Mouse (Mus musculus) CH12.LX (cell line): Measurements from ENCODE around the gene Fhit. TPM values are rescaled to one million over a fixed set of nuclear protein-coding genes. Genes with fewer than 3 reads are reported as not detected.

Experiments used
- DNase-seq: peaks from one replicate; pipeline ENCODE4 v3.0.0-alpha.2; 2013; ENCODE audit errors: extremely low read depth
- H3K27ac ChIP-seq: 2 replicates; pipeline ENCODE4 v1.5.1; 2012; ENCODE audit warnings: low read depth, mild to moderate bottlenecking, control low read depth, moderate library complexity; ENCODE audit not compliant: insufficient read depth
- H3K27me3 ChIP-seq: replicated peaks from 2 replicates; pipeline ENCODE3; 2012; ENCODE audit warnings: inconsistent platforms
- H3K36me3 ChIP-seq, 2 experiments: replicated peaks in 1 of 2; 2 replicates each; pipeline versions ENCODE3 to v1.6.1; 2012; ENCODE audit warnings: inconsistent platforms in 1 of 2, low read length in 1 of 2, mild to moderate bottlenecking in 1 of 2, mixed read lengths in 1 of 2, moderate library complexity in 1 of 2; ENCODE audit not compliant: control insufficient read depth in 1 of 2, insufficient read depth in 1 of 2
- H3K4me1 ChIP-seq, 2 experiments: 2 replicates each; pipeline ENCODE4 v1.6.1; 2012; ENCODE audit warnings: inconsistent platforms in 1 of 2, moderate library complexity in 1 of 2; ENCODE audit not compliant: insufficient read depth in 2 of 2, control insufficient read depth in 1 of 2
- H3K4me2 ChIP-seq: 2 replicates; pipeline ENCODE4 v1.6.1; 2012; ENCODE audit warnings: low read depth, mild to moderate bottlenecking, control low read depth; ENCODE audit not compliant: poor library complexity, insufficient read depth, severe bottlenecking
- H3K4me3 ChIP-seq, 3 experiments: fragments of 150-350 bp in 1 of 3; sonication (generic) in 1 of 3; replicated peaks in 1 of 3; 2 replicates each; pipeline versions ENCODE3 to v1.5.1; 2011 to 2012; ENCODE audit warnings: low read depth in 2 of 3, low read length in 2 of 3, mild to moderate bottlenecking in 2 of 3, moderate library complexity in 2 of 3, control low read depth in 1 of 3, improper control_type of control experiment in 1 of 3, inconsistent platforms in 1 of 3, mixed read lengths in 1 of 3; ENCODE audit not compliant: poor library complexity in 1 of 3
- H3K79me2 ChIP-seq: replicated peaks from 2 replicates; pipeline ENCODE4 v1.6.1; 2012; ENCODE audit warnings: mild to moderate bottlenecking, moderate library complexity; ENCODE audit not compliant: control insufficient read depth, poor library complexity, insufficient read depth, severe bottlenecking; ENCODE audit errors: extremely low read depth
- H3K9ac ChIP-seq: 2 replicates; pipeline ENCODE4 v1.6.1; 2012; ENCODE audit warnings: low read depth, mild to moderate bottlenecking, control low read depth, moderate library complexity; ENCODE audit not compliant: insufficient read depth
- H3K9me3 ChIP-seq: replicated peaks from 2 replicates; pipeline ENCODE3; 2012; ENCODE audit warnings: low read length, inconsistent platforms, mixed read lengths
- E2F4 ChIP-seq: IDR thresholded peaks from 2 replicates; pipeline ENCODE4 v1.6.1; 2011; ENCODE audit warnings: low read depth, low read length, improper control_type of control experiment; ENCODE audit not compliant: insufficient replicate concordance
- ETS1 ChIP-seq: conservative IDR thresholded peaks from 2 replicates; pipeline ENCODE4 v1.6.1; 2012; ENCODE audit warnings: low read depth, mild to moderate bottlenecking, inconsistent platforms, low read length, improper control_type of control experiment, moderate library complexity
- GABPA ChIP-seq: IDR thresholded peaks from 2 replicates; pipeline ENCODE4 v1.6.1; 2012; ENCODE audit warnings: low read depth, low read length, improper control_type of control experiment, inconsistent platforms; ENCODE audit not compliant: insufficient replicate concordance
- JUN ChIP-seq: IDR thresholded peaks from 2 replicates; pipeline ENCODE4 v1.6.1; 2011; ENCODE audit warnings: low read depth, mild to moderate bottlenecking, low read length, improper control_type of control experiment, moderate library complexity; ENCODE audit not compliant: insufficient read depth
- MAFK ChIP-seq: IDR thresholded peaks from 2 replicates; pipeline ENCODE4 v1.6.1; 2011; ENCODE audit warnings: low read length, improper control_type of control experiment; ENCODE audit not compliant: insufficient replicate concordance
- NRF1 ChIP-seq: IDR thresholded peaks from 2 replicates; pipeline ENCODE4 v1.6.1; 2014; ENCODE audit warnings: low read depth, mild to moderate bottlenecking, inconsistent platforms, low read length, improper control_type of control experiment, moderate library complexity
- POLR2A ChIP-seq: IDR thresholded peaks from 2 replicates; pipeline ENCODE4 v1.6.1; 2011; ENCODE audit warnings: low read depth, mild to moderate bottlenecking, improper control_type of control experiment, low read length
- POLR2AphosphoS2 ChIP-seq: IDR thresholded peaks from 2 replicates; pipeline ENCODE4 v1.6.1; 2011; ENCODE audit warnings: low read depth, low read length, improper control_type of control experiment
- RAD21 ChIP-seq: IDR thresholded peaks from 2 replicates; pipeline ENCODE4 v1.6.1; 2011; ENCODE audit warnings: low read depth, mild to moderate bottlenecking, low read length, improper control_type of control experiment, moderate library complexity
- RCOR1 ChIP-seq: conservative IDR thresholded peaks from 2 replicates; pipeline ENCODE4 v1.6.1; 2012; ENCODE audit warnings: low read depth, mild to moderate bottlenecking, inconsistent platforms, low read length, improper control_type of control experiment
- SIN3A ChIP-seq: IDR thresholded peaks from 2 replicates; pipeline ENCODE4 v1.6.1; 2012; ENCODE audit warnings: low read length, improper control_type of control experiment, inconsistent platforms
- SMC3 ChIP-seq: IDR thresholded peaks from 2 replicates; pipeline ENCODE4 v1.6.1; 2011; ENCODE audit warnings: low read depth, low read length, improper control_type of control experiment
- TCF12 ChIP-seq: IDR thresholded peaks from 2 replicates; pipeline ENCODE4 v1.6.1; 2014; ENCODE audit warnings: low read depth, mild to moderate bottlenecking, inconsistent platforms, low read length, improper control_type of control experiment
- UBTF ChIP-seq: IDR thresholded peaks from 2 replicates; pipeline ENCODE4 v1.6.1; 2012; ENCODE audit warnings: low read depth, mild to moderate bottlenecking, inconsistent platforms, low read length, improper control_type of control experiment, moderate library complexity
- USF1 ChIP-seq: IDR thresholded peaks from 2 replicates; pipeline ENCODE4 v1.6.1; 2014; ENCODE audit warnings: low read depth, mild to moderate bottlenecking, inconsistent platforms, low read length, improper control_type of control experiment
- USF2 ChIP-seq: conservative IDR thresholded peaks from 2 replicates; pipeline ENCODE4 v1.6.1; 2011; ENCODE audit warnings: low read depth, low read length, improper control_type of control experiment
- ZC3H11A ChIP-seq: IDR thresholded peaks from 2 replicates; pipeline ENCODE4 v1.6.1; 2012; ENCODE audit warnings: low read depth, mild to moderate bottlenecking, inconsistent platforms, low read length, improper control_type of control experiment
- ZMIZ1 ChIP-seq: IDR thresholded peaks from 2 replicates; pipeline ENCODE4 v1.6.1; 2012; ENCODE audit warnings: low read depth, mild to moderate bottlenecking, inconsistent platforms, low read length, improper control_type of control experiment
- dilution Hi-C: fragments of 300-500 bp; cut with MboI; formaldehyde crosslinking; loops from 2 replicates; pipeline ENCODE4 v1.14.3; 2020; ENCODE audit warnings: low sequenced_read_pairs; ENCODE audit not compliant: extremely low pct_unique_long_range_greater_than_20kb, extremely low pct_ligation_motif_present
- in situ Hi-C: fragments of 300-500 bp; cut with MboI; formaldehyde crosslinking; loops from 3 replicates; pipeline ENCODE4 v1.14.3; 2019; ENCODE audit warnings: low sequenced_read_pairs, low pct_ligation_motif_present, low pct_unique_long_range_greater_than_20kb, mixed read lengths
- polyA plus RNA-seq: library from polyadenylated mRNA; unstranded; fragments of >175 nt; gene quantifications from 2 replicates; pipeline ENCODE4 v1.2.1, GENCODE M21; 2012; ENCODE audit warnings: low read depth; ENCODE audit not compliant: insufficient read length
- total RNA-seq, 2 experiments: library from RNA; depleted of rRNA; stranded (reverse); fragments of 300-350 nt in 1 of 2; fragments of >200 nt in 1 of 2; gene quantifications; 2 replicates each; pipeline ENCODE4 v1.2.3; 2012 to 2014

Fhit gene
- total and polyA plus RNA-seq, 3 experiments, result 0.64 to 1.9 (median 0.64) TPM

- Histone ChIP-seq H3K36me3 (no peaks in the 10 kb centered on the region), H3K4me2 (no peak overlapping the region), H3K9me3 (no peaks in the 10 kb centered on the region), H3K4me3 (no peak overlapping the region), H3K4me1 (peaks cover 0 to 17% of the 10 kb centered on the region in 2 experiments; a peak in 2 of 4 replicates), H3K27me3 (no peaks in the 10 kb centered on the region), H3K27ac (no peak overlapping the region), H3K79me2 (no peaks in the 10 kb centered on the region), H3K9ac (no peak overlapping the region)
- no peak for DNase-seq
- TF ChIP-seq NRF1, result no peak
- TF ChIP-seq SIN3A, result no peak
- TF ChIP-seq RAD21, result no peak
- no peak for TF ChIP-seq USF1
- TF ChIP-seq E2F4, result no peak
- no peak for TF ChIP-seq POLR2AphosphoS2
- TF ChIP-seq SMC3, result no peak
- no peak for TF ChIP-seq POLR2A
- no peak for TF ChIP-seq JUN
- TF ChIP-seq GABPA, result no peak
- TF ChIP-seq ZC3H11A, result no peak
- TF ChIP-seq ETS1, result no peak
- TF ChIP-seq ZMIZ1, result no peak
- no peak for TF ChIP-seq USF2
- no peak for TF ChIP-seq MAFK
- TF ChIP-seq TCF12, result no peak
- no peak for TF ChIP-seq RCOR1
- TF ChIP-seq UBTF, result no peak
- dilution Hi-C loops, result no loop called here
- in situ Hi-C loops, result no loop called here
Measured at GRCm38 (mm10) chr14:10366808-10367207, 795.0 kb downstream of the Fhit start.

GRCm38 (mm10) chr14:10364281-10364680, 797.6 kb downstream of the Fhit start:
- Histone ChIP-seq H3K9ac (no peak overlapping the region), H3K9me3 (no peaks in the 10 kb centered on the region), H3K36me3 (no peaks in the 10 kb centered on the region), H3K27ac (no peak overlapping the region), H3K4me3 (no peak overlapping the region)
- dilution Hi-C loops (no loop called here), in situ Hi-C loops (no loop called here)
- TF ChIP-seq USF1, result no peak
- TF ChIP-seq, all 38 proteins: peak for 0
- no peak overlapping the region for H3K4me2 ChIP-seq
- peaks cover 0 to 17% of the 10 kb centered on the region in 2 experiments; a peak in 2 of 4 replicates for H3K4me1 ChIP-seq
- H3K79me2 ChIP-seq, result no peaks in the 10 kb centered on the region
- H3K27me3 ChIP-seq, result no peaks in the 10 kb centered on the region
- no peak for DNase-seq
